Mouse (Mus musculus): ENCODE data around the gene Cntrl. TPM values are rescaled to one million over a fixed set of nuclear protein-coding genes. Genes with fewer than 3 reads are reported as not detected.

The Cntrl gene
- polyA plus RNA-seq, 1 experiment from 2014 or later = 34.6 TPM

DNA sequence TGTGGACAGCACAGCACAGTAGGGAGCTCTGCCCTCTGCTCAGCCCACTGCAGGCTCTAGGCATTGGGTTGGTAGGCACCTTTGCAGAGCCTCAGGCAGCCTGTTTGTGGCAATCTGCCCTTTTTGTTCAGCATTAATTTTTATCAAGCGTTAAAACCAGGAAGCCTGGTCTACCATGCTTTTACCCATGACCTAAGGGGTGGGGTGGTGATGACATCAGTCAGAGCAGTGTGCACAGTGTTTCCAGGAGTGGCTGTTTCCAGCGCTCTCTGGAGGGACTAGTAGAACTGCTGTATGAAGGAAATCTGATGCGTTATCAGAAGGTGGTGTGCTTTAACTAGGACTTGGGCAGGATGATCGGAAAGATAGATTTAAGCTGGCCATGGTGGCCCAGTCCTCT, 63.0 kb downstream of the Cntrl start:
- Histone ChIP-seq H3K9me3 (ENCODE audit: control insufficient read depth, low read depth, low read length) (no peaks in the 10 kb centered on the region), H3K4me1 (ENCODE audit: control insufficient read depth, insufficient read depth, low read length) (no peaks in the 10 kb centered on the region), H3K36me3 (ENCODE audit: control insufficient read depth, insufficient read depth, low read length) (peaks cover 85% of the 10 kb centered on the region), H3K4me3 (ENCODE audit: low read depth, low read length) (no peak overlapping the region), H3K4me2 (replicated peaks; ENCODE audit: low read depth, low read length) (no peak overlapping the region), H3K27ac (ENCODE audit: low read length) (no peak overlapping the region), H3K27me3 (ENCODE audit: control insufficient read depth, insufficient read depth, low read length) (no peaks in the 10 kb centered on the region), H3K9ac (replicated peaks; ENCODE audit: low read depth, low read length) (no peak overlapping the region)
- WGBS = 87% methylated on average over 4 of the region's 4 CpGs
- ATAC-seq (ENCODE audit: insufficient number of reproducible peaks, insufficient read depth, low FRiP score, low read depth) = no peak; the same call in 1 of the 2 replicates

GRCm38 (mm10) chr2:35173666-35174065, 64.4 kb downstream of the Cntrl start:
- Histone ChIP-seq H3K9ac (replicated peaks; ENCODE audit: low read depth, low read length) (no peak overlapping the region), H3K9me3 (ENCODE audit: control insufficient read depth, low read depth, low read length) (no peaks in the 10 kb centered on the region), H3K27ac (ENCODE audit: low read length) (no peak overlapping the region), H3K4me1 (ENCODE audit: control insufficient read depth, insufficient read depth, low read length) (no peaks in the 10 kb centered on the region), H3K27me3 (ENCODE audit: control insufficient read depth, insufficient read depth, low read length) (no peaks in the 10 kb centered on the region), H3K4me2 (replicated peaks; ENCODE audit: low read depth, low read length) (no peak overlapping the region), H3K4me3 (ENCODE audit: low read depth, low read length) (no peak overlapping the region), H3K36me3 (ENCODE audit: control insufficient read depth, insufficient read depth, low read length) (peaks cover 80% of the 10 kb centered on the region)
- WGBS = 90% methylated on average over 5 of the region's 5 CpGs
- peak; percentile 28; the same call in 1 of the 2 replicates for ATAC-seq (ENCODE audit: insufficient number of reproducible peaks, insufficient read depth, low FRiP score, low read depth)

DNA sequence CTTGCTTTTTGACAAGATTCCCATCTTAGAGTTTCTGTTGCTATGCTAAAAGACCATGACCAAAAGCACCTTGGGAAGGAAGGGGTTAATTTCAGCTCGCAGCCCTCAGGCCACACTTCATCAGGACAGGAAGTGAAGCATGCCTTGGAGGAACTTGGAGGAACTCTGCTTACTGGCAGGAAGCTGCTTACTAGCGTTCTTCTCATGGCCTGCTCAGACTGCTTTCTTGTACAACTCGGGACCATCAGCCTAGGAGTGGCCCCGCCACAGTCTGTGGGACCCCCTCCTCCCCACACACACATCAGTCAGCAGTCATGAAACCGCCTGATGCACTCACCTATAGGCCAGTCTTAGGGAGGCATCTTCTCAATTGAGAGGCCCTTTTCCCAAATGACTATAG, 64.8 kb downstream of the Cntrl start:
- peaks cover 82% of the 10 kb centered on the region for H3K36me3 ChIP-seq (ENCODE audit: control insufficient read depth, insufficient read depth, low read length)
- 36% methylated on average over 5 of the region's 5 CpGs for WGBS
- no peaks in the 10 kb centered on the region for H3K27me3 ChIP-seq (ENCODE audit: control insufficient read depth, insufficient read depth, low read length)
- peak overlapping the region; percentile 48 for H3K27ac ChIP-seq (ENCODE audit: low read length)
- H3K9ac ChIP-seq (replicated peaks; ENCODE audit: low read depth, low read length) = no peak overlapping the region
- H3K9me3 ChIP-seq (ENCODE audit: control insufficient read depth, low read depth, low read length) = no peaks in the 10 kb centered on the region
- no peaks in the 10 kb centered on the region for H3K4me1 ChIP-seq (ENCODE audit: control insufficient read depth, insufficient read depth, low read length)
- no peak overlapping the region for H3K4me2 ChIP-seq (replicated peaks; ENCODE audit: low read depth, low read length)
- ATAC-seq (ENCODE audit: insufficient number of reproducible peaks, insufficient read depth, low FRiP score, low read depth) = no peak
- H3K4me3 ChIP-seq (ENCODE audit: low read depth, low read length) = no peak overlapping the region

- ATAC-seq (ENCODE audit: insufficient number of reproducible peaks, insufficient read depth, low FRiP score, low read depth) = no peak
- H3K9me3 ChIP-seq (ENCODE audit: control insufficient read depth, low read depth, low read length) = no peaks in the 10 kb centered on the region
- no peak overlapping the region for H3K9ac ChIP-seq (replicated peaks; ENCODE audit: low read depth, low read length)
- no peak overlapping the region for H3K27ac ChIP-seq (ENCODE audit: low read length)
- WGBS = 90% methylated on average over 12 of the region's 12 CpGs
- no peaks in the 10 kb centered on the region for H3K4me1 ChIP-seq (ENCODE audit: control insufficient read depth, insufficient read depth, low read length)
- peaks cover 84% of the 10 kb centered on the region for H3K36me3 ChIP-seq (ENCODE audit: control insufficient read depth, insufficient read depth, low read length)
- no peak overlapping the region for H3K4me2 ChIP-seq (replicated peaks; ENCODE audit: low read depth, low read length)
- no peaks in the 10 kb centered on the region for H3K27me3 ChIP-seq (ENCODE audit: control insufficient read depth, insufficient read depth, low read length)
- H3K4me3 ChIP-seq (ENCODE audit: low read depth, low read length) = no peak overlapping the region
These were observed 66.2 kb downstream of the Cntrl start for GRCm38 (mm10) chr2:35175281-35176065.

GRCm38 (mm10) chr2:35178153-35178552, 68.9 kb downstream of the Cntrl start:
- Histone ChIP-seq H3K4me3 (ENCODE audit: low read depth, low read length) (no peak overlapping the region), H3K27ac (ENCODE audit: low read length) (no peak overlapping the region), H3K4me2 (replicated peaks; ENCODE audit: low read depth, low read length) (no peak overlapping the region), H3K36me3 (ENCODE audit: control insufficient read depth, insufficient read depth, low read length) (peaks cover 75% of the 10 kb centered on the region), H3K4me1 (ENCODE audit: control insufficient read depth, insufficient read depth, low read length) (no peaks in the 10 kb centered on the region), H3K27me3 (ENCODE audit: control insufficient read depth, insufficient read depth, low read length) (no peaks in the 10 kb centered on the region), H3K9ac (replicated peaks; ENCODE audit: low read depth, low read length) (no peak overlapping the region), H3K9me3 (ENCODE audit: control insufficient read depth, low read depth, low read length) (no peaks in the 10 kb centered on the region)
- WGBS = 73% methylated on average over 3 of the region's 3 CpGs
- ATAC-seq (ENCODE audit: insufficient number of reproducible peaks, insufficient read depth, low FRiP score, low read depth) = no peak

DNA sequence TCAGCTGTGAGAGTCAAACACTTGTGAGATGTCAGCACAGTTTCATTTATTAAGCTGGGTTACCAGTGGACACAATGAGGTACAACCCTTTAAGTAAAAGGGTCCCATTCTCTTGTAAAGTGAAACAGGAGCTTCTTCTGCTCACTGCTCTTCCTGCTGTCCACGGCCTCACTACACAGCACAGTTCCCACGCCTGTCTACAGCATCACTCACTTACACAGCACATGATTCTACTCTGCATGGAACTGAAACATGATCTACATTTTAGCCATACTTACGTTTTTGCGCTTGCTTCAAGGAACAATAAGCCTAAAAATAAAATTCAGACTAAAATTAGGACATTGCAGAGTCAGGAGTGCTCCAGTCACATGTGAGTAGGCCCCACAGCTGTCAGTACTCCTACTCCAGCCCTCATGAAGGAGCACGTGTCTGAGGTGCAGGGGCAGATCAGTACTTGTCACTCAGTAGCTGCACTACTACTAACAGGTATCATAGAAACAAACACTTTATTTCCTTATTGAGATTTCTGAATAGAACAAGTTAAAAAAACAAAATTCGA, 73.9 kb downstream of the Cntrl start:
- Histone ChIP-seq H3K36me3 (ENCODE audit: control insufficient read depth, insufficient read depth, low read length) (peaks cover 72% of the 10 kb centered on the region), H3K4me2 (replicated peaks; ENCODE audit: low read depth, low read length) (no peak overlapping the region), H3K27ac (ENCODE audit: low read length) (no peak overlapping the region), H3K9me3 (ENCODE audit: control insufficient read depth, low read depth, low read length) (no peaks in the 10 kb centered on the region), H3K4me1 (ENCODE audit: control insufficient read depth, insufficient read depth, low read length) (no peaks in the 10 kb centered on the region), H3K27me3 (ENCODE audit: control insufficient read depth, insufficient read depth, low read length) (no peaks in the 10 kb centered on the region), H3K4me3 (ENCODE audit: low read depth, low read length) (no peak overlapping the region), H3K9ac (replicated peaks; ENCODE audit: low read depth, low read length) (no peak overlapping the region)
- WGBS = 91% methylated on average over 6 of the region's 6 CpGs
- ATAC-seq (ENCODE audit: insufficient number of reproducible peaks, insufficient read depth, low FRiP score, low read depth) = no peak

- no peak overlapping the region for H3K4me3 ChIP-seq (ENCODE audit: low read depth, low read length)
- no peak overlapping the region for H3K9ac ChIP-seq (replicated peaks; ENCODE audit: low read depth, low read length)
- H3K27me3 ChIP-seq (ENCODE audit: control insufficient read depth, insufficient read depth, low read length) = no peaks in the 10 kb centered on the region
- WGBS = 80% methylated on average over 5 of the region's 5 CpGs
- no peak overlapping the region for H3K4me2 ChIP-seq (replicated peaks; ENCODE audit: low read depth, low read length)
- no peaks in the 10 kb centered on the region for H3K4me1 ChIP-seq (ENCODE audit: control insufficient read depth, insufficient read depth, low read length)
- peaks cover 50% of the 10 kb centered on the region for H3K36me3 ChIP-seq (ENCODE audit: control insufficient read depth, insufficient read depth, low read length)
- no peaks in the 10 kb centered on the region for H3K9me3 ChIP-seq (ENCODE audit: control insufficient read depth, low read depth, low read length)
- no peak overlapping the region for H3K27ac ChIP-seq (ENCODE audit: low read length)
- ATAC-seq (ENCODE audit: insufficient number of reproducible peaks, insufficient read depth, low FRiP score, low read depth) = no peak
These were observed 79.6 kb downstream of the Cntrl start for GRCm38 (mm10) chr2:35188929-35189328.

DNA sequence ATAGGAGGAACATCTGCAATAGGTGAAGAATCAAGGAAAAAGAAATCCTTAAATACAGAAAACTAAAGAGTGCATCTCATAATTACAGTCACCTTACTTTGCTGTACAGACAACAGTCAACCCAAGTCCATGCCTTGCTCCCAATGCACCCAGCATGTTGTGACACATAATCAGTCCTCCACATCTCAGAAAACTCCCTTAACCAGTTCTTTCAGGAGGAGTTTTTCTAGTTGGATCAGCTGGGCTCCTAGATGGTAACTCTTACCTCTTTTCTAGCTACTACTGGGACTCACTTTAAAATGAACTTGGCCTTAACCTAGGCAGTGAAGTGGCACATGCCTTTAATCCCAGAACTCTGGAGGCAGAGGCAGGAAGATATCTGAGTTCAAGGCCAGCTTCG, 84.7 kb downstream of the Cntrl start:
- Histone ChIP-seq H3K4me1 (ENCODE audit: control insufficient read depth, insufficient read depth, low read length) (peaks cover 10% of the 10 kb centered on the region), H3K9ac (replicated peaks; ENCODE audit: low read depth, low read length) (no peak overlapping the region), H3K9me3 (ENCODE audit: control insufficient read depth, low read depth, low read length) (no peaks in the 10 kb centered on the region), H3K4me3 (ENCODE audit: low read depth, low read length) (no peak overlapping the region), H3K27me3 (ENCODE audit: control insufficient read depth, insufficient read depth, low read length) (no peaks in the 10 kb centered on the region), H3K36me3 (ENCODE audit: control insufficient read depth, insufficient read depth, low read length) (peaks cover 21% of the 10 kb centered on the region), H3K4me2 (replicated peaks; ENCODE audit: low read depth, low read length) (no peak overlapping the region), H3K27ac (ENCODE audit: low read length) (no peak overlapping the region)
- ATAC-seq (ENCODE audit: insufficient number of reproducible peaks, insufficient read depth, low FRiP score, low read depth) = no peak
- 72% methylated on average over 1 of the region's 1 CpGs for WGBS
